Mouse (Mus musculus): Measurements from ENCODE around the gene Ccin.

DNA sequence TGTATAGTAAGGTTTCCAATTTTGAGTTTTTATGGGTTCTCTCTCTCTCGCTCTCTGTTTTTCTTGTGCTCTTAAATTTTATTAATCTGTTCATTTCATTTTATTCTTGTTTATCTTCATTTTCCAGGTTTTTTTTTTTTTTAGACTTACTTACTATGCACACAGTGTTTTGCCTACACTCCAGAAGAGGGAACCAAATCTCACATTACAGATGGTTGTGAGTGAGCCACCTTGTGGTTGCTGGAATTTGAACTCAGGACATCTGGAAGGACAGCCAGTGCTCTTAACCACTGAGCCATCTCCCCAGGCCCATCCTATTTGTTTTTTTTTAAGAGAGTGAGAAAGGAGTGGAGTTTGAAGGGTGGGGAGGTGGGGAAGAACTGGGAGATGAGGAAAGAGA, 26.9 kb downstream of the Ccin start:
- TF ChIP-seq CTCF (IDR thresholded peaks at IDR 0.05) (peak; percentile 23), EP300 (IDR thresholded peaks at IDR 0.05) (no peak)
